Mouse (Mus musculus) hindlimb bud, embryonic 11.5 days (tissue): Measurements from ENCODE around the gene Rundc3a.

ENCODE experiments used
- DNase-seq: peaks from one replicate; pipeline ENCODE4 v3.0.0-alpha.2; 2012; ENCODE audit warnings: low read depth, low spot score; ENCODE audit errors: extremely low spot score

Rundc3a gene

DNA sequence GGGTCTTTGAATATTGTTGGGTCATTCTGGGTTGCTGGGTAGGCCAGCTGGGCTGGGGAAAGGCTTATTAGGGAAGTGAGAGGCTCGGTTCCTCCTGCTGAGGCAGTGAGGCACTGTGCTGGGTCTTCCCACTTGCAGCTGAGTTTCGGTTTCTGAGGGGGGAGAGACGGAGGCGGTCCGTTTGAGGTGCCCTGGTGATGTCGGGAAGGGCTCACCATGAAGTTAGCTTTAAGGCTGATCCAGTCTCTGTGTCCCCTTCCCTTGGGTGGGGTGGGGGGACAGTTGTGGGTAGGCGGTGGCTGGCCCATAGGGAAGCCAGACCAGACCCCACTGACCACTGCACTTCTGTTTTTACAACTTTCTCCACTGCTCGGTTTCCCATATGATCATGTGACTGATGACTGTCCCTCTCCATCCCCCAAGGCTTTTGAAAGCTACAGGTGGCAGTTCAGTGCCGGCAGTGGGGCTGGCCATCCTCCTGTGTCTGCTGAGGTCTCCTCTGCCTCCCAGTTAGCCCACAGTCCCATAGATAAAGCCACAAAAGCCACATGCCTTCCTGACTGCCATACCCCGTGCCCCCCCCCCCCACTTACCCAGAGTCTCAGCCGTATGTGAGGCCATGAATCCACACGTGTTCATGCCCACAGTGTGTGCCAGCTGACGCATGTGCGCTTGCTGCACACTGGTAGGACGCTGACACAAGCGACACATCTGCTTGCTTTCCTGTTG, 39.1 kb downstream of the Rundc3a start:
- DNase-seq, result no peak

DNA sequence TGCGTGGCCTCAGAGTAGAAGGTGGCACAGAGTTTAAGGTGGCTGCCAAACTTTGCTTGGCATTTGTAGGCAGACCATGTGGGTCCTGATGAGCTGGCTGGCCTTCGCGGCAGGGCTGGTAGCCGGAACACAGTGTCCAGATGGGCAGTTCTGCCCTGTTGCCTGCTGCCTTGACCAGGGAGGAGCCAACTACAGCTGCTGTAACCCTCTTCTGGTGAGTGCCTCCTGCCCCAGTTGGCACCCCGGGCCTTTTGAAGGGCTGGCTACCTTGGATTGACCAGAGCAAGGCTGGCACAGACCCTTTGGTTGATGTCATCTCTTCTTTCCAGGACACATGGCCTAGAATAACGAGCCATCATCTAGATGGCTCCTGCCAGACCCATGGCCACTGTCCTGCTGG, 39.7 kb downstream of the Rundc3a start:
- DNase-seq, result no peak

DNA sequence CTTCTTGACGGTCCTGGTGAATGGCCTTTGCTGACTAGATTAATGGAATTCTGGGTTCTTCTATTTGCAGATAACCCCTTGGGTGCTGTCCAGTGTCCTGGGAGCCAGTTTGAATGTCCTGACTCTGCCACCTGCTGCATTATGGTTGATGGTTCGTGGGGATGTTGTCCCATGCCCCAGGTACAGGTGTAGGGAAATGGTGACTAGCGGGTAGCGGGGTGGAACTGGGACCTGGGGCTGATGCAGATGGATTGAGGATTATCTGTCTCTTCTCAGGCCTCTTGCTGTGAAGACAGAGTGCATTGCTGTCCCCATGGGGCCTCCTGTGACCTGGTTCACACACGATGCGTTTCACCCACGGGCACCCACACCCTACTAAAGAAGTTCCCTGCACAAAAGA, 40.7 kb downstream of the Rundc3a start:
- DNase-seq, result no peak

DNA sequence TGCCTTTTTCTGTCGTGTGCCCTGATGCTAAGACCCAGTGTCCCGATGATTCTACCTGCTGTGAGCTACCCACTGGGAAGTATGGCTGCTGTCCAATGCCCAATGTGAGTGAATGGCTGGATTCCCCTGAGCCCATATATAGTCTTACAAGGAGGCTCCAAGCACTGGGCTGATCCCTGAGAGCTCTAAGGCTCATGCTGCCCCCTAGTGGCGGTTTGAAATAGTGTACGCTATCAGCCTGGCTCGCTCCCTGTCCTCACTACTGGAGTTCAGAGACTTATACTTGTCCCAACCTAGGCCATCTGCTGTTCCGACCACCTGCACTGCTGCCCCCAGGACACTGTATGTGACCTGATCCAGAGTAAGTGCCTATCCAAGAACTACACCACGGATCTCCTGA, 41.2 kb downstream of the Rundc3a start:
- peak; percentile 82 for DNase-seq

DNA sequence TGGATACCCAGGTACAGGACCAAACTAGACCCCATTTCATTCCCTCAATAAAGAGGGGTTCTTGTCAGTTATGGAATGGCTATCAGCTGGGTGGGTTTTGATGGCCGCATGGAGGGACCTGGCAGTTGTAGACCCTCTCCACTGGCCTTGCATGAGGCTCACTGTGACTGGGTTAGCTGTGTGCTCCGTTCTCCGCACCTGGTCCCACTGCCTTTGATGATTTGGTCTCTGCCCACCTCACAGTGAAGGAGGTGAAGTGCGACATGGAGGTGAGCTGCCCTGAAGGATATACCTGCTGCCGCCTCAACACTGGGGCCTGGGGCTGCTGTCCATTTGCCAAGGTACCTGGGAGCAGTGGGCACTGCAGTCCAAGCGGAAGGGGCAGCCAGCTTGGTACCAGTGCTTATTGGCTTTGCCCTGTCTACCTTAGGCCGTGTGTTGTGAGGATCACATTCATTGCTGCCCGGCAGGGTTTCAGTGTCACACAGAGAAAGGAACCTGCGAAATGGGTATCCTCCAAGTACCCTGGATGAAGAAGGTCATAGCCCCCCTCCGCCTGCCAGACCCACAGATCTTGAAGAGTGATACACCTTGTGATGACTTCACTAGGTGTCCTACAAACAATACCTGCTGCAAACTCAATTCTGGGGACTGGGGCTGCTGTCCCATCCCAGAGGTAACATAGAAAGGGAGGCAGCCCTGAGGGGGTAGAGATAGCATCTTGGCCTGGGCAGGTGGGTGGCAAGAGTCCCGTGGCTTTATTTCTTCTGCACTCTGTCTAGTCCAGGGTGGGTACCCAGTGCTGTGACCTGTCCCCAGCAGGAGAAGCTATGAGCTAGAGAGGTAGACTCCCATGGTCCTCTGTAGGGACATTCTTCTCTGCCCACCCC, 41.9 kb downstream of the Rundc3a start:
- DNase-seq, result no peak

DNA sequence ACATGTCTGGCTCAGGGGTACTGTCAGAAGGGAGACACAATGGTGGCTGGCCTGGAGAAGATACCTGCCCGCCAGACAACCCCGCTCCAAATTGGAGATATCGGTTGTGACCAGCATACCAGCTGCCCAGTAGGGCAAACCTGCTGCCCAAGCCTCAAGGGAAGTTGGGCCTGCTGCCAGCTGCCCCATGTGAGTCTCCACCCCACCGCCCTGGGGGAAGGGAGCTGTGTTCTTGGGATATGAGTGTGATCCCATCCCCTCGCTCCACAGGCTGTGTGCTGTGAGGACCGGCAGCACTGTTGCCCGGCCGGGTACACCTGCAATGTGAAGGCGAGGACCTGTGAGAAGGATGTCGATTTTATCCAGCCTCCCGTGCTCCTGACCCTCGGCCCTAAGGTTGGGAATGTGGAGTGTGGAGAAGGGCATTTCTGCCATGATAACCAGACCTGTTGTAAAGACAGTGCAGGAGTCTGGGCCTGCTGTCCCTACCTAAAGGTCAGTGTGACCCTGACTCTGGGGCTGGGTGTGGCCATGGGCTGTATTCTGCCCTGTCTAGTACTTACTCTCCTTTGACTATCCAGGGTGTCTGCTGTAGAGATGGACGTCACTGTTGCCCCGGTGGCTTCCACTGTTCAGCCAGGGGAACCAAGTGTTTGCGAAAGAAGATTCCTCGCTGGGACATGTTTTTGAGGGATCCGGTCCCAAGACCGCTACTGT, 42.7 kb downstream of the Rundc3a start:
- no peak for DNase-seq

DNA sequence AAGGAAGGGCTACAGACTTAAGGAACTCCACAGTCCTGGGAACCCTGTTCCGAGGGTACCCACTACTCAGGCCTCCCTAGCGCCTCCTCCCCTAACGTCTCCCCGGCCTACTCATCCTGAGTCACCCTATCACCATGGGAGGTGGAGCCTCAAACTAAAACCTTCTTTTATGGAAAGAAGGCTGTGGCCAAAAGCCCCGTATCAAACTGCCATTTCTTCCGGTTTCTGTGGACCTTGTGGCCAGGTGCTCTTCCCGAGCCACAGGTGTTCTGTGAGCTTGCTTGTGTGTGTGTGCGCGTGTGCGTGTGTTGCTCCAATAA, 43.2 kb downstream of the Rundc3a start:
- no peak for DNase-seq

DNA sequence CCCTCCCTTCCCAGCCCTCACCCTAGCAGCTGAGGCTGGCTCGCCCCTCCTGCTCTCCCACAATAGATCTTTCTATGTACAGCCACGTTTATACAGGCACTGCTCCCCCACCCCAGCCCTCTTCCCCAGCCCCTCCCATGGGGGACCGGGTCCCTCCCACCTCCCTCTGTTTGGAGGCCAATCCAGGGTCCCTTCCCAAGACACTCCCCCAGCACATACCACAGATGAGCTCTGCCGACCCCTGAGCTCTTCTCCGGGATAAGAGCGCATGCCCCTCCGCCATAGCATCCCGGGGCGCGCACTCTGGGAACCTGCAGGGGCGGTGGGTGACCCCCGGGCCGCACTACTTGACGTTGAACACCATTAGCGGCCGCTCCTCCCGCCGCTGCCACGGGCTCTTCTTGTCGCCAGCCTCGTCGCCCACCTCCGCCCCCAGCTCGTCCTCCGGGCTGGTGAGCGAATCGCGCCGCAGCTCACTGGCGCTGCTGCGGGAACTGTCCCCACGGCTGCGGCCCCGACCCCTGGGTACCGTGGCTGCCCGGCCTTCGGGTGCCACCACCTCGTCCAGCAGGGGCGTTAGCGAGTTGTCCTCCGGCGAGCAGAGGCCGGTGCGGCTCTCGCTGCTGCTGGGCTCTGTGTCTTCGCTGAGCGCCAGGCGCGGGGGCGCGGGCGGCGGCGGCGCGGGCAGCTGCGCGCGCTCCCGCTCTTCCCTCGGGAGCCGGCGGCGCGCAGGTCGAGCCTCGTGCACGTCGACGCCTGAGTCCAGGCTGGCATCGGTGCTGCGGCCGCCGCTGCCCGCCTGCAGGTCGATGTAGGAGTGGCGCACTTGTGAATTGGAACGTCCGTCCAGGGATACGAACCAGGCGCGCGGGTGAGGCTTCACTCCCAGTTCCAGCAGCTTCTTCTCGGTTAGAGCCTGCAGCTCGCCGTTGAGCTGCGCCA, 44.2 kb downstream of the Rundc3a start:
- no peak for DNase-seq

DNA sequence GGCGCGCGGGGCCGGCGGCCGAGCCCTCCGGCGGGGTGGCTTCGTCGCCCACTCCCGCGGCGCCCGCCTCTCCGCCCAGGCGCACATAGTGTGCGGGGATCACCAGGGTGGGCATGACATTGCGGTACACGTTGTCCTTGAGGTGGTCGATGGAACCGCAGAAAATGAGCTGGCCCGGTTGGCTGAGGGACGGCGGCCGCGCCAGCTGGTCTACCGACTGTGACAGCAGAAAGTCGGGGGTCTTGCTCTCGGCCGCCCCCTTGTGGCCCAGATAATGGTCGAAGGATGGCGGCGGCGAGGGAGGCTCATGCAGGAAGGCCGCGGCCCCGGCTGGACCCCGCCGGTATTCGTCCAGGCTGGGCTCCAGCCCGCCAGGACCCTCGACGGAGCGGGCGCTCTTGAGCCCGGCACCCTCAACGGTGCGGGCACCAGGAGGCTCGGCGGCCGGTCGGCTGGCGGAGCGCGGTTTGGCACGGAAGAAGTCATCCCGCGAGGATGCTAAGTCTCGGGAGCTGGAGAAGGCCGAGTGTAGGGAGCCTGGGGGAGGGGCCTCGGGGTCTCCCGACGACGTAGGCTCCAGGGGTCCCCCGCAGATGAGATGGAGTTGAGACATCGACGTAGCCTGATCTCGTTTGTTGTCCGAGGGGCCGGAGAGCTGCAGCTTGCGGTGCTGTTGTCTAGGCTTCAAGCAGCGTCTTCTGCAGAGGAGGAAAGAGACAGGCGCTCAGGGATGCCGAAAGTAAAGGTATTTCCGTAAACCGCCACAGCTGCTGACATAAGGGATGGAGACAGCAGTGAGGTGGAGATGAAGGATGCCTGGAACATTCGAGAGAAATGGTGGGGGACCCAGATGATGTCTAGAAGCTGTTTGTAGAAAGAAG, 45.2 kb downstream of the Rundc3a start:
- no peak for DNase-seq

DNA sequence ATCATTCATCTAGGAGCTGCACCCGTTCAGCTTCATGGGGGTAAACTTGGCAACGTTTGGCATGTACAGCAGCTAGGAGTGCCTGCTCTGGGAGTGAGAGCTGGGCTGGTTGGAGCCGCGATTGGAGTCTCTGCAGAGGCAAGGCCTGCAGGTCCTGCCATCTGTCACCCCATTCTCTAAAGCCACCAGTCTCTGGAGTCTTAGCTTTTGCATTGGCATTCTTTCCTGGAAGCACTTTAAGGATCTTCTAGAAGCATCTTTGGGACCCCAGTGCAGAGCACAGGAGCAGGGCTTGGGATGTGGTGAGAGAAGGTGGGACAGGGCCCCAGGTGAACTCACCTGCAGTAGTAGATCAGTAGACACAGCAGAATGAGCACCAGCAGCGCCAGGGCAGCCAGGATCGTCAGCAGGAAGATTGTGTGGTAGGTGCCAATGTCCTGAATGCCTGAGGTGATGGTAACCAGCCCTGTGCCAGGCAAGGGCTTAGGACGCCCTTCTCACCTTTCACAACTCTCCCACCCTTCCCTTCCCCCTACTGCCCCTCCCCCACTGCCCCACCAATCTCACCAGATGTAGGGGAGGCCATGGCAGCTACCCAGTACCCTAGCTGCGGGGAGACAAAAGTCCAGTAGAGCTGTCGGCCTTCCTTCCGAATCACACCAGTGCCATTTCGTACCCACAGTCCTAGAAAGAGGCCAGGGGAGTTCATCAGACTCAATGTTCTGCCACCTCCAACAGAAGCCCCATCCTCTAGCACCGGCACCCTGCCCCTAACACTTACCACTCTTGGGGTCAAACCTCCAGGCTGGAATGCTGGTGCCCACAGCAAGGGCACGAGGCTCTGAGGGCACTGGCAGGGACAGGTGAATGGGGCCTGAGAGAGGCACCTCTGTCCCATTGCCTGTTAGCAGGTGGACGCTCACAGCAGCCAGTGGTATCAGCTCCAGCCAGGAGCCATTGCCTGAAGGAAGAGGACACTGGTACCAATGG, 46.2 kb downstream of the Rundc3a start:
- DNase-seq, result no peak

DNA sequence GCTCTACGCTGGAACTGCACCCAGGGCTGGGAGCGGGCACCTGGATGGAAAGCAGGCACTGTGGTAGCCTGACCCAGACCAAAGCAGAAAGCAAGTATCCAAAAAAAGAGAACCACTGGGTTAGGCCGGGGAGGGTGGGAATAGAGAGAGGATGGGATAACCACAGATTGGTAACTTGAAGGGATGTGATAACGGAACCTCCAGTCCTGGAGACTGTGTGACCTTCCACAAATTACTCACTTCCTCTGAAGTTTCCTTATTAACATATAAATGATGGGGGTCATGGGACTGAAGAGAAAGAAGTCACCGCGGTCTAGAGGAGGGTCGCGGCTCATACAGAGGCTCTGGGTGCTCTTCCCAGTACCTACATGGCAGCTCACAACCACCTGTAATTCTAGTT, 47.1 kb downstream of the Rundc3a start:
- DNase-seq, result no peak

DNA sequence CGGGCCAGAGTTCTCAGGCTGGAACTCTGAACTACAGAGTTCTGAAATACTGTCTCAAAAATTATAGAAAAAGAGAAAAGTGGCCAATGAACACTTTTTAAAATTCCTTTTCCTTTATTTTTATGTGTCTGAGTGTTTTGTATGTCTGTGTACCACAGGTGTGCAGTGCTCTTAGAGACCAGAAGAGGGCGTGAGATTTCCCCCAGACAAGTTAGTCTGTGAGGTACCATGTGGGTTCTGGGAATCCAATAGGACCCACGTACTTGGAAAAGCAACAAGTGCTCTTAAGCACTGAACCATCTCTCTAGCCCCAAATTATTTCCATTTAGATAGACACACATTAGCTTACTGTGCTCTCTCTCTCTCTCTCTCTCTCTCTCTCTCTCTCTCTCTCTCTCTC, 48.2 kb downstream of the Rundc3a start:
- DNase-seq, result no peak

DNA sequence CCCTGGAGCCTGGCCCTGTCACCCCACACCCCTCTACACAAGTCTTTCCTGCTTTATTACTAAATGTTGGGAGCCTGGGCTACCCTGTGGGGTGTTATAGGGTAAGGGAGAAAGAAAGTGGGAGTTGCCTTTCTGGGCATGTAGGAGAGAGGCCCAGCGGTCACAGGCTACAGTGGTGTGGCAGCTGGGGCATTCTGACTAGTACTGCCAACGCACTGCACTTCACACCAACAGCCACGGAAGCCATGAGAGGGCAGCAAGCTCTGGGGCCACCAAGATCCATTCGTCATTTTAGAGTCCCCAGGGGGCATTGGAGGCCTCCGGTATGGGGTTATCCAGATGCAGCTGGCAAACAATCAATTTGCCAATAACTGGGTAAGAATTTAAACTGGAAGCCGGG, 48.9 kb downstream of the Rundc3a start:
- DNase-seq, result no peak

DNA sequence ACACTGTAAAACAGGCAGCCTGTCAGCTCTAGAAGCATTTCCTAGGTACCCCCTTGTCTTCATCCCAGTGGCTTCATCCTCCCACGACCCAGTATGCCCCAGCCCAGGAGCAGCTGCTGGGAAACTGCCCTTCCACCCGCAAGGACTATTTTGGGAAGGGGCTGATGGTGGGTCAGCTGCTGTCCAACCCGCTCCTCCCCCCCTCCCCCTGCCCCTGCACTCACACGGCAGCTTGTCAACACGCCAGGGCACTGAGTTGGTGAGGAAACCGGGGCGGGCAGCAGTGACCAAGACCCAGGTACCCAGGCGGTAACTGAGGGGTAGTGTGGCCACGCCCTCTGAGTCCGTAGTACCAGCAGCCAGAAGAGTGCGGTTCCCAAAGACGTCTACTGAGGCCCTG, 50.5 kb downstream of the Rundc3a start:
- DNase-seq, result no peak

DNA sequence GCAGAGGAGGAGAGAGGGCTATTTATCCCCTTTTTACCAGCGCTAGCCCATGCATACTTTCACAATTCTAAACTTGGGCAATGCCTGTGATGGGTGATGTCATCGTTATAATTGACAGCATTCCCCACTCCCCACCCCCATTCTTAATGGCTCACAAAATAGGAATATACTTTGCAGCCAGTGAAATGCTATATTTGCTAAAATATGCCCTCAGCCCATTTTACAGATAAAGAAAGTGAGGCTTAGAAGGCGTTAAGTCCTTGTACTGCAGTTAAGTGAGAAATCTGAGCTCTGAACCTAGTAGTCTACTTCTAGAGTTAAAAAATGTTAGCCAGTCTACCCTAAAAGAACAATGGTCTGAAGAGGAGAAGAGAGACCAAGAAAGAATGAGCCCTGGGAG, 51.1 kb downstream of the Rundc3a start:
- DNase-seq, result no peak

DNA sequence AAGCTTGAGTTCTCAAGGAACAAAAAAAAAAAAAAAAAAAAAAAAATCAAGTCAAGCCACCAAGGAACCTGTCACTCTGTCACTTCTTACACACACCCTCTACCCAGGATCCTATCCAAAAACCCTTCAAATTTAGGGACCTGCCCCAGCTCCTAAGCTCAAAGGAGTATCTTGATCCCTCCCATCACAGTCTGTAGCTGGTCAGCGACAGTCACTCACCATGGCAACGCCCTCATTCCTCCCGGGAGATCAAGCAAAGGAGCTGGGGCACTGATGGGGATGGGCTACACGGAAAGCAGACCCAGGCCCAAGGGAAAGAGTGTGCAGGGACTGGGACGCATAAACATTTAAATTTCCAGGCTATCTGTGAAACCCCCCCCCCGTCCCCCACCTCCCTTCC, 51.6 kb downstream of the Rundc3a start:
- DNase-seq, result no peak

DNA sequence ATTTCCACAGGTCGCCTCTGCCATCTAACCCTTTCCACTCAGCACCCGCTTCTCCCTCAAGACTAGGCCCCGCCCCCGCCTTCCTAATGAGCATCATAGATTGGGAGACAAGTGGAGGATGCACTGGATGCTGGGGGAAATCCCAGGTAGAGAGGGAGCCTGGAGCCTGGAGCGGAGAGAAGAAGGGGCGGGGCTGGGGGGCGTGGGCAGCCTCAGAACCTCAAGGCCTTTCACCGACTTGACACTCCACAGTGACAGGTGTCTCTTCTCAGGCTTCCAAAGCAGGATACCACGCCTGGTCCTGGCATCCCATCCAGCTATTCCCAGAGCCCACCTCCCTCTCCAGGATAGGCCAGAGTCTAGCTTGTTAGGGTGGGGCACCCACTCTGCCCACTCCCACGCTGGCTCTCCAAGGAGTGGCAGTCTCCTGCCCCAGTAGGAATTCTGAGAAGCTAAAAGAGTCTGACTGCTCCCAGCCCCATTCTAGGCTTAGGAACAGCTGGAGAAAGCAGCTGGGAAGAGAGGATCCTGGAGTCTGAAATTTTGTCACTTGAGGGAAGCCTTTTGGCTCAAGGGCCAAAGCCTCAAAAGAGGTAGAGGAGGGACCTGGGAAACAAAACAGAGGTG, 52.2 kb downstream of the Rundc3a start:
- no peak for DNase-seq

DNA sequence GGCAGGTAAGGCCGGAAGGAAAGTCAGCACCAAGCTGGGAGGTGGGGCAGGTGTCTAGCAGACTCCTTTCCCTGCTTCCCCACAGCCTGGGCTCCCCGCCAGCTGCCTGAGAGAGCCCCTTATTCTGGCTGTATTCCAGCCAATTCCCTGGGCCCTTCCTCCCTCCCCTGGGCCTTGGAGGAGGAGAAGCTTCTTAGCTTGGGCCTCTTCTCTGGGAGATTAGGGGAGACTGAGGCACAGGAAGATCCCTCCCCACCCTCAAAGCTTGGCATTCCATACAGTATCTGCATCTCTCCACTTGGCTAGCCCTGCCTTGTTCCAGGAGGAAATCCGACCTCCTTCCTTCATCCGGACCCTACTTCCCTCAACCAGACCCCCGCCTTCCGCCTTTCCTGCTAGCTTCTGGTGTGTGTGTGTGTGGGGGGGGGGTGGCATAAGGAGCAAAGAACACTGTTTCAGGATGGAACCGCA, 52.7 kb downstream of the Rundc3a start:
- no peak for DNase-seq
